Mouse (Mus musculus) limb, embryonic 13.5 days (tissue): ENCODE data around the gene Cldn15. TPM values are rescaled to one million over a fixed set of nuclear protein-coding genes. Genes with fewer than 3 reads are reported as not detected.
"Not testable (repeated sequence)": the region's sequence is repeated elsewhere in the genome, so short reads cannot be mapped to it uniquely, and the experiment has no call there.

Experiments used
- ATAC-seq: fragments of 200-750 bp; cut with Nextera tagmentation; 2 replicates; pipeline ENCODE4 v1.8.0; 2017; ENCODE audit warnings: low read depth, moderate number of reproducible peaks, moderate TSS enrichment; ENCODE audit not compliant: low FRiP score
- H3K27ac ChIP-seq: fragments of 300-500 bp; sonication (generic); 2 replicates; pipeline ENCODE4 v1.5.1; 2015; ENCODE audit warnings: inconsistent platforms, mild to moderate bottlenecking, moderate library complexity
- H3K27me3 ChIP-seq: fragments of 300-500 bp; sonication (generic); 2 replicates; pipeline ENCODE4 v1.6.1; 2015; ENCODE audit warnings: mild to moderate bottlenecking, inconsistent platforms
- H3K36me3 ChIP-seq: fragments of 300-500 bp; sonication (generic); 2 replicates; pipeline ENCODE4 v1.6.1; 2015; ENCODE audit warnings: inconsistent platforms, mild to moderate bottlenecking, moderate library complexity
- H3K4me1 ChIP-seq: fragments of 300-500 bp; sonication (generic); 2 replicates; pipeline ENCODE4 v1.6.1; 2015; ENCODE audit warnings: inconsistent platforms
- H3K4me2 ChIP-seq: fragments of 300-500 bp; sonication (generic); replicated peaks from 2 replicates; pipeline ENCODE4 v1.6.1; 2015; ENCODE audit warnings: inconsistent platforms, mild to moderate bottlenecking, moderate library complexity
- H3K4me3 ChIP-seq: fragments of 300-500 bp; sonication (generic); 2 replicates; pipeline ENCODE4 v1.5.1; 2015; ENCODE audit warnings: moderate library complexity, mild to moderate bottlenecking, inconsistent platforms
- H3K9ac ChIP-seq: fragments of 300-500 bp; sonication (generic); 2 replicates; pipeline ENCODE4 v1.6.1; 2015; ENCODE audit warnings: mild to moderate bottlenecking, inconsistent platforms
- H3K9me3 ChIP-seq: fragments of 300-500 bp; sonication (generic); 2 replicates; pipeline ENCODE4 v1.6.1; 2016; ENCODE audit warnings: inconsistent platforms
- WGBS: fragments of 180-500 bp; shearing (Covaris S2); methylation state at CpG from one replicate; pipeline ENCODE4 v1.1.7; 2015; 5-methylcytosine and 5-hydroxymethylcytosine counted together
- polyA plus RNA-seq: library from polyadenylated mRNA; unstranded; fragments of >200 nt; fragmentation: Nextera tagmentation; extraction: Ambion mirVana; gene quantifications from 2 replicates; pipeline ENCODE4 v1.2.1, GENCODE M21; 2015

The Cldn15 gene
- polyA plus RNA-seq, 1 experiment from 2014 or later: 0.10 TPM

GRCm38 (mm10) chr5:136936750-136937149 is 29.7 kb upstream of the Cldn15 start:
- Histone ChIP-seq H3K27me3 (no peaks in the 10 kb centered on the region), H3K36me3 (no peaks in the 10 kb centered on the region; the same call in 1 of the 2 replicates), H3K4me2 (no peak overlapping the region), H3K9ac (no peak overlapping the region), H3K9me3 (no peaks in the 10 kb centered on the region), H3K4me1 (no peaks in the 10 kb centered on the region), H3K4me3 (no peak overlapping the region), H3K27ac (no peak overlapping the region)
- ATAC-seq: no peak
- 84% methylated on average over 6 of the region's 6 CpGs for WGBS

DNA sequence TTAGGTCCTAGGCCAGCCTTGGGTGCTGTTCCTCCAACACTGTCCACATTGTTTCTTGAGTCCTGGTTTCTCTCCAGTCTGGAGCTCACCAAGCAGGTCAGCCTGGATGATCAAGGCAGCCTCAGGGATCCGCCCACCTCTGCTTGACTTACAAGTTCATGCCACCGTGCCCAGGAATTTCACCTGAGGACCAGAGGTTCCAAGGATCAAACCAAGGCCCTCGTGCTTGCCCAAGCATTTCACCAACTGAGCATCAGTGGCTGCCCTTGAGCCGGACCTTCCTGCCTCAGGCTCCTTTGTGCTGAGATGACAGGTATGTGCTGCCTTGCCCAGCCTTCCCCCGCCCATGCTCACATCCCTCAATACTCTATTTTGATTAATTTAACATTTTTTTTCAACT is 28.8 kb upstream of the Cldn15 start:
- Histone ChIP-seq H3K9ac (no peak overlapping the region), H3K4me2 (no peak overlapping the region), H3K27ac (no peak overlapping the region), H3K27me3 (no peaks in the 10 kb centered on the region), H3K4me1 (no peaks in the 10 kb centered on the region), H3K4me3 (no peak overlapping the region), H3K36me3 (no peaks in the 10 kb centered on the region; the same call in 1 of the 2 replicates), H3K9me3 (no peaks in the 10 kb centered on the region)
- ATAC-seq: no peak
- WGBS: 85% methylated on average over 5 of the region's 5 CpGs

DNA sequence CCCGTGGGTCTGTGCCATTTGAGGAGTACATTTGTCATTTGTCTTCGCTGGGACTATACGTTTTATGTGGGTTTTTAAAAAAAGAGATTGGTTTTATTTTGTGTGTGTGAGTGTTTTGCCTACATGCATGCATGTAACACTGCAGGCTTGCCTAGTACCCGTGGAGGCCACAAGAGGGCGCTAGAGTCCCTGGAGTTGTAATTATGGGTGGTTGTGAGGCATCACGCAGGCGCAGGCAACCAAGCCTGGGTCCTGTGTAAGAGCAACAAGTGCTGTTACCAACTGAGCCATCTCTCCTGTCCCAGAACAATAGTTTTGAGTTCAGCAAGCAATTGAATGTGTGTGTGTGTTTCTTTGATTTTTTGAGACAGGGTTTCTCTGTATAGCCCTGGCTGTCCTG is 27.1 kb upstream of the Cldn15 start:
- Histone ChIP-seq H3K4me3 (no peak overlapping the region), H3K27ac (no peak overlapping the region), H3K36me3 (no peaks in the 10 kb centered on the region), H3K27me3 (no peaks in the 10 kb centered on the region), H3K9ac (no peak overlapping the region), H3K9me3 (no peaks in the 10 kb centered on the region), H3K4me1 (no peaks in the 10 kb centered on the region), H3K4me2 (no peak overlapping the region)
- WGBS: 66% methylated on average over 7 of the region's 7 CpGs
- no peak for ATAC-seq

GRCm38 (mm10) chr5:136940029-136940428 is 26.4 kb upstream of the Cldn15 start:
- H3K27me3 ChIP-seq, H3K4me3 ChIP-seq, H3K36me3 ChIP-seq, H3K4me1 ChIP-seq, H3K9me3 ChIP-seq, ATAC-seq, H3K27ac ChIP-seq, H3K9ac ChIP-seq, H3K4me2 ChIP-seq: not testable (repeated sequence)
- 82% methylated on average over 6 of the region's 6 CpGs for WGBS

- Histone ChIP-seq H3K9me3 (no peaks in the 10 kb centered on the region), H3K27ac (no peak overlapping the region), H3K4me3 (no peak overlapping the region), H3K36me3 (no peaks in the 10 kb centered on the region), H3K9ac (no peak overlapping the region), H3K4me2 (no peak overlapping the region), H3K27me3 (no peaks in the 10 kb centered on the region), H3K4me1 (no peaks in the 10 kb centered on the region)
- 87% methylated on average over 12 of the region's 12 CpGs for WGBS
- ATAC-seq: no peak
These were observed 25.4 kb upstream of the Cldn15 start for GRCm38 (mm10) chr5:136940845-136941560.

DNA sequence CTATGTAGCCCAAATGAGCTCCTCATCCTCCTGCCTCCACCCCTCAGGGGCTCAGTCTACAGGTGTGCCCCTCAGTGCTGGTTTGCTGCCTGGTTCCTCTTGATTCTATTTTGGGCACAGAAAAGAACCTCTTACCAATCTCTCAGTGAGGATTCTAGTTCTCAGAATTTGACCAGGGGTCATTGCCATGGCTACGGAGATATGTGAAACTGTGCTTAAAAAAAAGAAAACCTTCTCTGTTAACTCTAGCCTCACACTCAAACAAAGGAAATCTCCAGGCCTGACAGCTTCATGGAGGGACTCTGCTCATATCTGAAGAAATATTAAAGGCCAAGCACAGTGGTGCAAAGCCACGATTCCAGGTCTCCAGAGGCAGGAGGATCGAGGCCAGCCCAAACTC is 23.6 kb upstream of the Cldn15 start:
- 86% methylated on average over 3 of the region's 3 CpGs for WGBS
- no peaks in the 10 kb centered on the region for H3K36me3 ChIP-seq
- no peaks in the 10 kb centered on the region for H3K4me1 ChIP-seq
- no peak overlapping the region for H3K9ac ChIP-seq
- H3K4me2 ChIP-seq: no peak overlapping the region
- no peak overlapping the region for H3K27ac ChIP-seq
- H3K9me3 ChIP-seq: no peaks in the 10 kb centered on the region
- H3K4me3 ChIP-seq: no peak overlapping the region
- ATAC-seq: no peak
- H3K27me3 ChIP-seq: no peaks in the 10 kb centered on the region

- Histone ChIP-seq H3K4me2 (no peak overlapping the region), H3K36me3 (no peaks in the 10 kb centered on the region), H3K27ac (no peak overlapping the region), H3K9ac (no peak overlapping the region), H3K27me3 (no peaks in the 10 kb centered on the region), H3K9me3 (no peaks in the 10 kb centered on the region), H3K4me3 (no peak overlapping the region), H3K4me1 (no peaks in the 10 kb centered on the region)
- no peak for ATAC-seq
- 83% methylated on average over 2 of the region's 2 CpGs for WGBS
These were observed 23.0 kb upstream of the Cldn15 start for GRCm38 (mm10) chr5:136943382-136943781.

- WGBS: 79% methylated on average over 12 of the region's 12 CpGs
- H3K9ac ChIP-seq: no peak overlapping the region
These were observed 21.3 kb upstream of the Cldn15 start for GRCm38 (mm10) chr5:136945084-136945483.

GRCm38 (mm10) chr5:136947874-136948273 is 18.5 kb upstream of the Cldn15 start:
- Histone ChIP-seq H3K4me3 (no peak overlapping the region), H3K36me3 (no peaks in the 10 kb centered on the region), H3K4me1 (no peaks in the 10 kb centered on the region; the same call in 1 of the 2 replicates), H3K9ac (no peak overlapping the region), H3K9me3 (no peaks in the 10 kb centered on the region), H3K27me3 (no peaks in the 10 kb centered on the region), H3K27ac (no peak overlapping the region), H3K4me2 (no peak overlapping the region)
- no peak for ATAC-seq

More at GRCm38 (mm10) chr5:136945084-136945483, 21.3 kb upstream of the Cldn15 start:
- Histone ChIP-seq H3K9me3 (no peaks in the 10 kb centered on the region), H3K4me2 (no peak overlapping the region), H3K4me3 (no peak overlapping the region), H3K27ac (no peak overlapping the region), H3K36me3 (no peaks in the 10 kb centered on the region), H3K4me1 (no peaks in the 10 kb centered on the region), H3K27me3 (no peaks in the 10 kb centered on the region)
- ATAC-seq: no peak

GRCm38 (mm10) chr5:136949551-136950336 is 16.7 kb upstream of the Cldn15 start:
- not testable (repeated sequence) for H3K36me3 ChIP-seq, H3K4me2 ChIP-seq, H3K27ac ChIP-seq, H3K27me3 ChIP-seq, H3K9me3 ChIP-seq, H3K9ac ChIP-seq, ATAC-seq, H3K4me3 ChIP-seq
- peaks cover 11% of the 10 kb centered on the region for H3K4me1 ChIP-seq
- 85% methylated on average over 14 of the region's 14 CpGs for WGBS

GRCm38 (mm10) chr5:136950521-136950920 is 15.9 kb upstream of the Cldn15 start:
- Histone ChIP-seq H3K36me3 (no peaks in the 10 kb centered on the region; the same call in 1 of the 2 replicates), H3K4me3 (no peak overlapping the region), H3K4me2 (no peak overlapping the region), H3K9me3 (no peaks in the 10 kb centered on the region), H3K27ac (no peak overlapping the region), H3K4me1 (peaks cover 14% of the 10 kb centered on the region), H3K9ac (no peak overlapping the region), H3K27me3 (no peaks in the 10 kb centered on the region)
- 89% methylated on average over 6 of the region's 6 CpGs for WGBS
- ATAC-seq: no peak

DNA sequence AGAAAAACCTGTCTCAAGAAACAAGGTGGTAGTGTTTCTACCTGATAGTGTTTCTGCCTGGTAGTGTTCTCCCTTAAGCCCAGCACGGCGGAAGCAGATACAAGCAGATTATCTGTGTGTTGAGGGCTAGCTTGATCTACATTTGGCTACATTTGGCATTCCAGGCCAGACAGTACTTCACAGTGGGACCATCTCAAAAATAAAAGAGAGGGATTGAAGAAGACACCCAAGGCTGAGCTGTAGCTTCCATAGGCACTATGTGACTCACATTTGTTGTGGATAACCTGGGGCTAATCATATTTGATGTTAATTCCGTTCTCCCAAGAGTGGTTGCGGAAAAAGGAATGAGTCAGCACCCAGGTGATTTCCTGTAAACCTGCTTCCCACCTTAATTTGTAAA is 14.3 kb upstream of the Cldn15 start:
- ATAC-seq: no peak
- Histone ChIP-seq H3K4me1 (peaks cover 14% of the 10 kb centered on the region), H3K9me3 (no peaks in the 10 kb centered on the region), H3K9ac (no peak overlapping the region), H3K36me3 (peaks cover 3% of the 10 kb centered on the region; the same call in 1 of the 2 replicates), H3K4me3 (no peak overlapping the region), H3K4me2 (peak overlapping the region; percentile 75), H3K27ac (no peak overlapping the region), H3K27me3 (no peaks in the 10 kb centered on the region)
- 80% methylated on average over 4 of the region's 4 CpGs for WGBS
